Mouse (Mus musculus): Measurements from ENCODE around the gene Kitl. TPM values are rescaled to one million over a fixed set of nuclear protein-coding genes. Genes with fewer than 3 reads are reported as not detected.

Kitl gene
- polyA plus RNA-seq, 1 experiment from 2014 or later: 20.9 TPM

GRCm38 (mm10) chr10:100111209-100111608 lies 95.8 kb downstream of the Kitl start:
- H3K9ac ChIP-seq (ENCODE audit: low read depth, low read length): no peak overlapping the region
- no peak overlapping the region for H3K4me3 ChIP-seq (ENCODE audit: low read depth, low read length)
- H3K4me2 ChIP-seq (replicated peaks; ENCODE audit: low read depth, low read length): no peak overlapping the region
- H3K4me1 ChIP-seq (replicated peaks; ENCODE audit: control insufficient read depth, insufficient read depth, low read length): no peaks in the 10 kb centered on the region
- no peaks in the 10 kb centered on the region for H3K27me3 ChIP-seq (ENCODE audit: control insufficient read depth, insufficient read depth, low read length)
- no peak overlapping the region for H3K27ac ChIP-seq (ENCODE audit: low read depth, low read length)
- DNase-seq (ENCODE audit: low spot score) (no peak), ATAC-seq (ENCODE audit: low FRiP score) (peak; percentile 35; the same call in 1 of the 2 replicates)
- WGBS: 39% methylated on average over 7 of the region's 7 CpGs
- H3K36me3 ChIP-seq (ENCODE audit: control insufficient read depth, insufficient read depth, low read length): no peaks in the 10 kb centered on the region
- no peaks in the 10 kb centered on the region for H3K9me3 ChIP-seq (ENCODE audit: control insufficient read depth, low read length)

GRCm38 (mm10) chr10:100115570-100115969 lies 100.1 kb downstream of the Kitl start:
- ATAC-seq (ENCODE audit: low FRiP score): no peak

GRCm38 (mm10) chr10:100124452-100124851 lies 109.0 kb downstream of the Kitl start:
- DNase-seq (ENCODE audit: low spot score) (no peak), ATAC-seq (ENCODE audit: low FRiP score) (no peak)
- 81% methylated on average over 5 of the region's 5 CpGs for WGBS
- H3K9ac ChIP-seq (ENCODE audit: low read depth, low read length): no peak overlapping the region
- H3K27ac ChIP-seq (ENCODE audit: low read depth, low read length): no peak overlapping the region
- H3K4me2 ChIP-seq (replicated peaks; ENCODE audit: low read depth, low read length): no peak overlapping the region
- no peaks in the 10 kb centered on the region for H3K27me3 ChIP-seq (ENCODE audit: control insufficient read depth, insufficient read depth, low read length)
- H3K9me3 ChIP-seq (ENCODE audit: control insufficient read depth, low read length): no peaks in the 10 kb centered on the region
- H3K4me3 ChIP-seq (ENCODE audit: low read depth, low read length): no peak overlapping the region
- H3K36me3 ChIP-seq (ENCODE audit: control insufficient read depth, insufficient read depth, low read length): no peaks in the 10 kb centered on the region
- H3K4me1 ChIP-seq (replicated peaks; ENCODE audit: control insufficient read depth, insufficient read depth, low read length): no peaks in the 10 kb centered on the region

More at GRCm38 (mm10) chr10:100115570-100115969, 100.1 kb downstream of the Kitl start:
- no peaks in the 10 kb centered on the region for H3K36me3 ChIP-seq (ENCODE audit: control insufficient read depth, insufficient read depth, low read length)
- no peak overlapping the region for H3K4me3 ChIP-seq (ENCODE audit: low read depth, low read length)
- no peak overlapping the region for H3K4me2 ChIP-seq (replicated peaks; ENCODE audit: low read depth, low read length)
- WGBS: 96% methylated on average over 2 of the region's 2 CpGs
- no peak overlapping the region for H3K27ac ChIP-seq (ENCODE audit: low read depth, low read length)
- no peaks in the 10 kb centered on the region for H3K9me3 ChIP-seq (ENCODE audit: control insufficient read depth, low read length)
- H3K9ac ChIP-seq (ENCODE audit: low read depth, low read length): no peak overlapping the region
- no peak for DNase-seq (ENCODE audit: low spot score)
- no peaks in the 10 kb centered on the region for H3K27me3 ChIP-seq (ENCODE audit: control insufficient read depth, insufficient read depth, low read length)
- no peaks in the 10 kb centered on the region for H3K4me1 ChIP-seq (replicated peaks; ENCODE audit: control insufficient read depth, insufficient read depth, low read length)

- no peak overlapping the region for H3K4me3 ChIP-seq (ENCODE audit: low read depth, low read length)
- no peak overlapping the region; the same call in 1 of the 2 replicates for H3K9ac ChIP-seq (ENCODE audit: low read depth, low read length)
- peak overlapping the region; percentile 33 for H3K4me2 ChIP-seq (replicated peaks; ENCODE audit: low read depth, low read length)
- no peaks in the 10 kb centered on the region for H3K4me1 ChIP-seq (replicated peaks; ENCODE audit: control insufficient read depth, insufficient read depth, low read length)
- WGBS: 40% methylated on average over 23 of the region's 23 CpGs
- peak; percentile 65 for DNase-seq (ENCODE audit: low spot score)
- H3K27me3 ChIP-seq (ENCODE audit: control insufficient read depth, insufficient read depth, low read length): no peaks in the 10 kb centered on the region
- peak overlapping the region; percentile 65 for H3K27ac ChIP-seq (ENCODE audit: low read depth, low read length)
- H3K36me3 ChIP-seq (ENCODE audit: control insufficient read depth, insufficient read depth, low read length): no peaks in the 10 kb centered on the region
- peak; percentile 89 for ATAC-seq (ENCODE audit: low FRiP score)
- H3K9me3 ChIP-seq (ENCODE audit: control insufficient read depth, low read length): no peaks in the 10 kb centered on the region
These were observed 112.7 kb downstream of the Kitl start for GRCm38 (mm10) chr10:100127837-100128743.

GRCm38 (mm10) chr10:100131657-100132056 lies 116.2 kb downstream of the Kitl start:
- no peak overlapping the region for H3K9ac ChIP-seq (ENCODE audit: low read depth, low read length)
- H3K4me3 ChIP-seq (ENCODE audit: low read depth, low read length): no peak overlapping the region
- no peak for ATAC-seq (ENCODE audit: low FRiP score)
- no peaks in the 10 kb centered on the region for H3K9me3 ChIP-seq (ENCODE audit: control insufficient read depth, low read length)
- H3K27me3 ChIP-seq (ENCODE audit: control insufficient read depth, insufficient read depth, low read length): no peaks in the 10 kb centered on the region
- H3K4me2 ChIP-seq (replicated peaks; ENCODE audit: low read depth, low read length): no peak overlapping the region
- H3K27ac ChIP-seq (ENCODE audit: low read depth, low read length): no peak overlapping the region
- DNase-seq (ENCODE audit: low spot score): no peak
- H3K36me3 ChIP-seq (ENCODE audit: control insufficient read depth, insufficient read depth, low read length): no peaks in the 10 kb centered on the region
- 86% methylated on average over 4 of the region's 4 CpGs for WGBS
- no peaks in the 10 kb centered on the region for H3K4me1 ChIP-seq (replicated peaks; ENCODE audit: control insufficient read depth, insufficient read depth, low read length)

GRCm38 (mm10) chr10:100132304-100132703 lies 116.9 kb downstream of the Kitl start:
- Histone ChIP-seq H3K4me2 (replicated peaks; ENCODE audit: low read depth, low read length) (no peak overlapping the region), H3K4me1 (replicated peaks; ENCODE audit: control insufficient read depth, insufficient read depth, low read length) (no peaks in the 10 kb centered on the region), H3K27ac (ENCODE audit: low read depth, low read length) (no peak overlapping the region), H3K27me3 (ENCODE audit: control insufficient read depth, insufficient read depth, low read length) (no peaks in the 10 kb centered on the region), H3K9ac (ENCODE audit: low read depth, low read length) (no peak overlapping the region), H3K36me3 (ENCODE audit: control insufficient read depth, insufficient read depth, low read length) (no peaks in the 10 kb centered on the region), H3K4me3 (ENCODE audit: low read depth, low read length) (no peak overlapping the region), H3K9me3 (ENCODE audit: control insufficient read depth, low read length) (no peaks in the 10 kb centered on the region)
- ATAC-seq (ENCODE audit: low FRiP score): no peak
- no peak for DNase-seq (ENCODE audit: low spot score)
- WGBS: 90% methylated on average over 1 of the region's 1 CpGs

- Histone ChIP-seq H3K4me1 (replicated peaks; ENCODE audit: control insufficient read depth, insufficient read depth, low read length) (no peaks in the 10 kb centered on the region), H3K4me2 (replicated peaks; ENCODE audit: low read depth, low read length) (no peak overlapping the region), H3K27me3 (ENCODE audit: control insufficient read depth, insufficient read depth, low read length) (no peaks in the 10 kb centered on the region), H3K9me3 (ENCODE audit: control insufficient read depth, low read length) (no peaks in the 10 kb centered on the region), H3K36me3 (ENCODE audit: control insufficient read depth, insufficient read depth, low read length) (no peaks in the 10 kb centered on the region), H3K9ac (ENCODE audit: low read depth, low read length) (no peak overlapping the region), H3K27ac (ENCODE audit: low read depth, low read length) (no peak overlapping the region), H3K4me3 (ENCODE audit: low read depth, low read length) (no peak overlapping the region)
- DNase-seq (ENCODE audit: low spot score) (no peak), ATAC-seq (ENCODE audit: low FRiP score) (no peak)
- WGBS: 82% methylated on average over 3 of the region's 3 CpGs
These were observed 123.1 kb downstream of the Kitl start for GRCm38 (mm10) chr10:100138552-100138951.

- no peak overlapping the region for H3K4me2 ChIP-seq (replicated peaks; ENCODE audit: low read depth, low read length)
- no peaks in the 10 kb centered on the region for H3K4me1 ChIP-seq (replicated peaks; ENCODE audit: control insufficient read depth, insufficient read depth, low read length)
- 93% methylated on average over 6 of the region's 6 CpGs for WGBS
- DNase-seq (ENCODE audit: low spot score): no peak
- H3K27me3 ChIP-seq (ENCODE audit: control insufficient read depth, insufficient read depth, low read length): no peaks in the 10 kb centered on the region
- ATAC-seq (ENCODE audit: low FRiP score): no peak
- H3K36me3 ChIP-seq (ENCODE audit: control insufficient read depth, insufficient read depth, low read length): no peaks in the 10 kb centered on the region
- no peak overlapping the region for H3K27ac ChIP-seq (ENCODE audit: low read depth, low read length)
- no peaks in the 10 kb centered on the region for H3K9me3 ChIP-seq (ENCODE audit: control insufficient read depth, low read length)
- no peak overlapping the region for H3K4me3 ChIP-seq (ENCODE audit: low read depth, low read length)
- no peak overlapping the region for H3K9ac ChIP-seq (ENCODE audit: low read depth, low read length)
These were observed 132.7 kb downstream of the Kitl start for GRCm38 (mm10) chr10:100148123-100148522.

Measured in hindbrain, embryonic 11.5 days (tissue).